Mouse (Mus musculus) lung, adult 10 weeks (tissue): ENCODE measurements around the gene Zcchc9. TPM values are rescaled to one million over a fixed set of nuclear protein-coding genes. Genes with fewer than 3 reads are reported as not detected.

Experiments
- polyA plus RNA-seq: library from polyadenylated mRNA; stranded (reverse); fragments of 350-450 nt; fragmentation: Illumina TruSeq; extraction: RNeasy Lipid Tissue Mini Kit (QIAGEN cat#74804); gene quantifications from one replicate; pipeline ENCODE4 v1.2.3, GENCODE M21; 2014; ENCODE audit warnings: low read depth, low replicate concordance; ENCODE audit not compliant: insufficient read depth

Gene Zcchc9
- polyA plus RNA-seq: 18.8 TPM

GRCm38 (mm10) chr13:91807155-91807839, at the start of gene Zcchc9:
Zcchc9 (minus strand) TSS chr13:91807705.

Other genes with a start within 250 kb of the Zcchc9 start
- not detected for gene Acot12, start 66.2 kb downstream of the Zcchc9 start, polyA plus RNA-seq
- 22.1 TPM for gene Ckmt2, start 69.2 kb upstream of the Zcchc9 start, polyA plus RNA-seq